Mouse (Mus musculus): Measurements from ENCODE around the gene 2310061I04Rik. TPM values are rescaled to one million over a fixed set of nuclear protein-coding genes. Genes with fewer than 3 reads are reported as not detected.

The 2310061I04Rik gene
- polyA plus RNA-seq, 1 experiment from 2014 or later, result 24.3 TPM

- Histone ChIP-seq H3K9ac (no peak overlapping the region), H3K4me2 (replicated peaks) (no peak overlapping the region), H3K27me3 (no peaks in the 10 kb centered on the region), H3K27ac (no peak overlapping the region), H3K4me3 (no peak overlapping the region), H3K4me1 (peaks cover 19% of the 10 kb centered on the region), H3K9me3 (no peaks in the 10 kb centered on the region), H3K36me3 (peaks cover 34% of the 10 kb centered on the region)
- no peak for ATAC-seq (ENCODE audit: insufficient number of reproducible peaks, insufficient read depth, low FRiP score, low TSS enrichment)
- 80% methylated on average over 5 of the region's 5 CpGs for whole genome bisulfite sequencing
Observed at GRCm38 (mm10) chr17:35920862-35921562, 23.8 kb upstream of the 2310061I04Rik start.

DNA sequence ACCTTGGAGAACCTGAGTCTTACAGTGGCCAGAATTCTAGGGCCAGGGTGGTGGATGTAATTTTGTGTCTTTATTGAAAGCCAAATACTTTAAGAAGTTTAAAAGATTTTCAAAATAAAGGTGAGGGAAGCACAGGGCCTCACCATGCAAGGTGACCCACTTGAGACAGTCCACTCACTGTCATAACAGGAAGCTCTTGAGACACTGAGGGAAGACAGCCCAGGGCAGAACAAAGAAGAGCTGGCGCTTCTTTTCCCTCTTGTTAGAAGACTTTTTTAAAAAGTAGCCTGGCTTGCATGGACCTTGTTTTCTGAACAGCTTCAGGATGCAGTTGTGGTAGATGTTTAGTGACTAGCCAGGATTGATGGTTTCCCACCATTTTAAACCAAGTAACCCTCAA lies 23.2 kb upstream of the 2310061I04Rik start:
- no peak overlapping the region for H3K9ac ChIP-seq
- no peak overlapping the region; the same call in 1 of the 2 replicates for H3K4me3 ChIP-seq
- H3K4me1 ChIP-seq, result peaks cover 22% of the 10 kb centered on the region
- H3K27me3 ChIP-seq, result no peaks in the 10 kb centered on the region
- peaks cover 28% of the 10 kb centered on the region for H3K36me3 ChIP-seq
- peak overlapping the region; percentile 98 for H3K27ac ChIP-seq
- peak overlapping the region; percentile 89 for H3K4me2 ChIP-seq (replicated peaks)
- H3K9me3 ChIP-seq, result no peaks in the 10 kb centered on the region
- 83% methylated on average over 1 of the region's 1 CpGs for WGBS
- ATAC-seq (ENCODE audit: insufficient number of reproducible peaks, insufficient read depth, low FRiP score, low TSS enrichment), result no peak

DNA sequence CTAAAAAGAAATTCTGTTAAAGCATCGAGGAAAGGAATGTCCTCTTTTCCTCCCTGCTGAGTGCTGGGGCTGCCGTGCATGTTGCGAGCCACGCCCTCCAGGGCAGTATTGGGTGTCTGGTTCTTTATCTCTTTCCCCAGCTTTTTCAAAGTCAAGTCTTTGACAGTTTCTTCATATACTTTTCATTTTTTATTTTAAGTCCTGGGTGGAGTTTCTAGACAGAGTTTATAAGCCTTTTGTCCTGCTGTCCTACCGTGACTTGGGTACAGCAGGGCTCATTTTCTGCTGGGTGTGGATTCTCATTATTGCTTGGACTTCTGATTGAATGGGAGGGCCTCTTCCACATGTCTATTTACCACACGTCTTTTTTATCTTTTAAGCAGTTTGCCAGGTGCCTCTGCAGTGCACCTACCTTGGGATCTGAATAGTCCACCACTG lies 22.7 kb upstream of the 2310061I04Rik start:
- Histone ChIP-seq H3K9ac (peak overlapping the region; percentile 49; the same call in 1 of the 2 replicates), H3K27ac (peak overlapping the region; percentile 98), H3K27me3 (no peaks in the 10 kb centered on the region)

DNA sequence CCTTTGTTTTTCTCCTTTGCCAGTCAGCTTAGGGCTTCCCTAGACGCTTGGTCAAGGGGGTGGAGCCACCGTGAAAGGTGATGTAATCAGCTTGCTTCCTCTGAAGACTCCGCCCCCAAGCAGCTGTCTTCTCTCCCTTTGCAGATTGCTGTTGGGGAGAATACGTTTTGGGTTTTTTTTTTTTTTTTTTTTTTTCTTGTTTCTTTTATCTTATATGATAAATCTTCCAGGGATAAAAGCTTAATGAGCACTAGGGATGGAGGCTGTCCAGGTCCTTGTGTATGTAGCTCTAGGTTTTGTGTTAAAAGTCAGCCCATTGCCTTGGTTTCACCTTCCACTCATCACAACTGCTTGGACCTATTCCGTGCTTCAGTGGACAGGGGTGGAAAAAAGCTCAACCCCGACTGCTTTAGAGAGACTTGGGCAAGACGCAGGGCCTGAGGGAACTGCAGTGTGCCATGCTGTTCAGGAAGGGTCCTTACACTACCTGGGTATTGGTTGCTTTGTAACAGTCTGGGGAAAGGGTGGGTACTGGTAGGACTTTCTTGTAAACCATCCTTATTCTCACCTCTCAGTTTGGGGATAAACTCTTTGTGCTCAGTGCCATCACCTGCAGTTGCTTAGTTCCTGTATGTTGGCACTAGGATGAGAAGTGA lies 22.0 kb upstream of the 2310061I04Rik start:
- 14% methylated on average over 7 of the region's 7 CpGs for WGBS
- Histone ChIP-seq H3K4me1 (peaks cover 23% of the 10 kb centered on the region), H3K4me3 (peak overlapping the region; percentile 57)

More for the DNA sequence above, 22.7 kb upstream of the 2310061I04Rik start:
- peak overlapping the region; percentile 89 for H3K4me2 ChIP-seq (replicated peaks)
- peak overlapping the region; percentile 28; the same call in 1 of the 2 replicates for H3K4me3 ChIP-seq
- ATAC-seq (ENCODE audit: insufficient number of reproducible peaks, insufficient read depth, low FRiP score, low TSS enrichment), result no peak
- 57% methylated on average over 6 of the region's 6 CpGs for whole genome bisulfite sequencing
- no peaks in the 10 kb centered on the region for H3K9me3 ChIP-seq
- H3K36me3 ChIP-seq, result peaks cover 23% of the 10 kb centered on the region
- peaks cover 23% of the 10 kb centered on the region for H3K4me1 ChIP-seq

DNA sequence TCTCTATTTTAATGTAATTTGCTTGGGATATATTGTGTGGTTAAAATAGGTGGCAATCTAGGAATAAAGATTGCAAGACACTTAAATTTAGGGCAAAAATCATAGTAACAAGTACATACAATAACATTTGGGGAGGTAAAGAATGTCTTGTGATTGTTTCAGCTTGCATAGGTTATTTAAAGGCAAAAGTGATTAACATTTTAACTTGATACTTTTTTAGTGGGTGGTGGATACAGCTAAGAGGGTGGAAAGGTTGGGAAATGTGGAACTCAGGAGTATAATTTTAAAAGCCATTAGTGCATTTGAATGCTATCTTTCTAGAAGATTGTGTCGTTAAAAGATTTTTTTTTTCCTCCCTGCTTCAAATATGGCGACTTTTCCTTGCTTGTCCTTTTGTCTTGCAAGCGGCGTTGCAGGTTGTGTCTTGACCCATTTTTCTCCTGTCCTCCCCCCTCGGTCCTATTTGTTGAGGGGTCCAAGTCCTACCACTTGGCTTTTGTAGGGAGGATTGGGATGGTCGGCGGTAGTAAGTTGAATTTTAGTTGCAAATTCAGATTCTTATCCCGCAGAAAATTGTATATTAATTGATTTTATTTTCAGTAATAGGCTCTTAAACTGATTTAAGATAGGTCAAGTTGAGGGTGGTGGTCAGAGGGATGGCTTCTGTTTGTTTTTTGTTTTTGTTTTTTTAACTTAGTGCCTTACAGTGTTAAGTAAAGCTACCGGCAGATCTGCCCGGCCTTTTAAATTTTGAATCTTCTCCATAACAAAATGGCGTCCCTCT lies 21.2 kb upstream of the 2310061I04Rik start:
- Histone ChIP-seq H3K27ac (peak overlapping the region; percentile 98), H3K36me3 (peaks cover 8% of the 10 kb centered on the region), H3K4me1 (peaks cover 23% of the 10 kb centered on the region), H3K27me3 (no peaks in the 10 kb centered on the region), H3K9ac (peak overlapping the region; percentile 82), H3K9me3 (no peaks in the 10 kb centered on the region), H3K4me3 (peak overlapping the region; percentile 57), H3K4me2 (replicated peaks) (peak overlapping the region; percentile 89)
- no peak for ATAC-seq (ENCODE audit: insufficient number of reproducible peaks, insufficient read depth, low FRiP score, low TSS enrichment)
- WGBS, result 0% methylated on average over 11 of the region's 11 CpGs

More for the DNA sequence above, 22.0 kb upstream of the 2310061I04Rik start:
- peak overlapping the region; percentile 98 for H3K27ac ChIP-seq
- peak; percentile 25; the same call in 1 of the 2 replicates for ATAC-seq (ENCODE audit: insufficient number of reproducible peaks, insufficient read depth, low FRiP score, low TSS enrichment)
- peak overlapping the region; percentile 89 for H3K4me2 ChIP-seq (replicated peaks)
- peak overlapping the region; percentile 82 for H3K9ac ChIP-seq
- H3K27me3 ChIP-seq, result no peaks in the 10 kb centered on the region
- H3K9me3 ChIP-seq, result no peaks in the 10 kb centered on the region
- H3K36me3 ChIP-seq, result peaks cover 16% of the 10 kb centered on the region

DNA sequence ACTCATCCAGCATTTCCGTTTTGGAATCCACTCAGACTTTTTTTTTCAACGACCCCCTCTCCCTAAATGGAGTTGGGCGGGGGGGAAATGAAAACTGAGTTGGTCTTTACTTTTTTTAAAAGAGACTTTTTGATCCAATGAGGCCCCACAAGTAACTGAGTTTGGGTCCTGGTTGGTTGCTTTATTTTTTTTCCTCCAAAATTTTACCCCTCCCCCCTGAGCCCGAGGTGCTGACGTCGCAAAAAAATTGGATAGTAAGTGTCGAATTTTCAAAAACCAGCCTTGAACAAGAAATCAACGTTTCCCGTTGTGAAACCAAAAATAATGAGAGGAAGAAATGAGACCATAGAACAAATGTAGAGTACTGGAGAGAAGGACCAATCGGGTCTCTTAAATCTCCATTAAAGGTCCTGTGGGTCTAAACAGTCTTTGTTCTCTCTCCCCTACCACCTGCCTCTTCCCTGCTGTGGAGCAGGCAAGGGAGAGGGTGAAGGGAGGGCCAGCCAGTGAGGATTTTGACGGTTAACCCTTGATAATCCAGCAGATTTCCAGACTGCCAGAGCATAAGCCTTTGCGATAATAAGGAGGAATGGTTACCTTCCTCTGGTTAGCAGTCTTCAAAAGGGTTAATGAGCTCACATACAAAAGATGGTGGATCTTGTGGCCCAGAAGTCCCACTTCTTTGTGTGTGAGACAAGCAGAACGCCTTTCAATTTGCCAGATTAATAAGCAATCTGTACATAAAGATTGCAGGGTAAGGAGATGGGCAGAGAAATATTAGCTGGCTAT lies 20.4 kb upstream of the 2310061I04Rik start:
- under 1% methylated on average over 13 of the region's 13 CpGs for WGBS
- Histone ChIP-seq H3K36me3 (peaks cover 7% of the 10 kb centered on the region; the same call in 1 of the 2 replicates), H3K4me2 (replicated peaks) (peak overlapping the region; percentile 89), H3K27ac (peak overlapping the region; percentile 98), H3K4me3 (peak overlapping the region; percentile 57), H3K9ac (peak overlapping the region; percentile 82), H3K9me3 (no peaks in the 10 kb centered on the region), H3K4me1 (peaks cover 23% of the 10 kb centered on the region), H3K27me3 (no peaks in the 10 kb centered on the region)
- no peak for ATAC-seq (ENCODE audit: insufficient number of reproducible peaks, insufficient read depth, low FRiP score, low TSS enrichment)

GRCm38 (mm10) chr17:35917143-35917462 lies 19.9 kb upstream of the 2310061I04Rik start:
- WGBS, result 0% methylated on average over 8 of the region's 8 CpGs
- H3K27me3 ChIP-seq, result no peaks in the 10 kb centered on the region
- peaks cover 12% of the 10 kb centered on the region; the same call in 1 of the 2 replicates for H3K36me3 ChIP-seq
- peak overlapping the region; percentile 98 for H3K27ac ChIP-seq
- H3K4me3 ChIP-seq, result peak overlapping the region; percentile 57
- peaks cover 23% of the 10 kb centered on the region for H3K4me1 ChIP-seq
- no peaks in the 10 kb centered on the region for H3K9me3 ChIP-seq
- no peak for ATAC-seq (ENCODE audit: insufficient number of reproducible peaks, insufficient read depth, low FRiP score, low TSS enrichment)
- H3K4me2 ChIP-seq (replicated peaks), result peak overlapping the region; percentile 89
- H3K9ac ChIP-seq, result peak overlapping the region; percentile 82

GRCm38 (mm10) chr17:35916297-35917142 lies 19.3 kb upstream of the 2310061I04Rik start, which contains the start of the genes Mrps18b and Ppp1r10:
Gene Mrps18b (minus strand): TSS chr17:35916389.
Gene Ppp1r10 (plus strand): TSS chr17:35916434.
- ATAC-seq (ENCODE audit: insufficient number of reproducible peaks, insufficient read depth, low FRiP score, low TSS enrichment), result peak; percentile 94
- under 1% methylated on average over 83 of the region's 83 CpGs for whole genome bisulfite sequencing

DNA sequence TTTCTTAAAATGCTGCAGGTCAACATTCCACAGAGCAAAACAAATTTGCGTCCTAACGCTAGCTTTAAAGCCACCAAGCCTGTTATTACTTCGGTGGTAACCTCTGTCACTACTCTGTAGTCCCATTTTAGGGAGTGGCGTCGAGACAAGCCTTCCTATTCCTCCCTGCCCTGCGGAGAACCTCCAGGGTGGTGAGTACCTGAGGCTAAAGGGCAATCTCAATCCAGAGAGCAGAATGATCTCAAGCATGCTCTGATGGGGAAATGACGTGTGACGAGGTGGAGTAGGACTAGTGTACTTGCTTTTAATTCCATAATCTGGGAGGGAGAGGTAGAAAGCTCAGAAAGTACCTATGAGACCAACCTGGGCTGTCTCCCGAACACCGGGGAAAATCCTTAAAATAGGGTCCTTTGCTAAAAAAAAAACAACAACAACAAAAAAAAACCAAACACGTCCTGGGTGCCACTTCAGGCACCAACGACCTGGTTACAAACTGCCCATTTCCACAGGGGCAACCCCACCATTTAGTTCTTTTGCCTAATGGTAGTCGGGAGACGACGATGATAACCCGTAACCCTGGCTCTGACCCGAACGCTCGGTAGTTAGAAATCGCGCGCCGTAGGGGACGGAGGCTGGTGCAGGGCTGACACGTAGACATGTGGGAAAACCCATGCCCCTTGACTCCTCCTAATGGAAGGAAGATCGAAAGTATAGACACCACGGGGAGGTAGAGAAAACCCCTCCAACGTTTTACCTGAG lies 18.5 kb upstream of the 2310061I04Rik start:
- Histone ChIP-seq H3K27ac (peak overlapping the region; percentile 98), H3K27me3 (no peaks in the 10 kb centered on the region), H3K4me3 (peak overlapping the region; percentile 57), H3K4me2 (replicated peaks) (peak overlapping the region; percentile 83), H3K9me3 (no peaks in the 10 kb centered on the region), H3K4me1 (peaks cover 20% of the 10 kb centered on the region), H3K36me3 (peaks cover 18% of the 10 kb centered on the region; the same call in 1 of the 2 replicates), H3K9ac (peak overlapping the region; percentile 82)
- ATAC-seq (ENCODE audit: insufficient number of reproducible peaks, insufficient read depth, low FRiP score, low TSS enrichment), result no peak
- WGBS, result 2% methylated on average over 28 of the region's 28 CpGs

More at GRCm38 (mm10) chr17:35916297-35917142, 19.3 kb upstream of the 2310061I04Rik start, which contains the start of the genes Mrps18b and Ppp1r10:
- Histone ChIP-seq H3K4me2 (replicated peaks) (peak within 1 kb of the TSS; percentile 89), H3K9ac (peak within 1 kb of the TSS; percentile 82), H3K27me3 (no peaks in the 10 kb centered on the region), H3K9me3 (no peaks in the 10 kb centered on the region), H3K4me1 (peaks cover 20% of the 10 kb centered on the region), H3K27ac (peak within 1 kb of the TSS; percentile 98), H3K4me3 (peak within 1 kb of the TSS; percentile 57), H3K36me3 (peaks cover 13% of the 10 kb centered on the region; the same call in 1 of the 2 replicates)

Data from embryonic facial prominence, embryonic 12.5 days (tissue).